Mouse (Mus musculus): Measurements from ENCODE around the gene Cyp4a32. TPM values are rescaled to one million over a fixed set of nuclear protein-coding genes. Genes with fewer than 3 reads are reported as not detected.

Gene Cyp4a32
- polyA plus RNA-seq, 1 experiment = not detected

DNA sequence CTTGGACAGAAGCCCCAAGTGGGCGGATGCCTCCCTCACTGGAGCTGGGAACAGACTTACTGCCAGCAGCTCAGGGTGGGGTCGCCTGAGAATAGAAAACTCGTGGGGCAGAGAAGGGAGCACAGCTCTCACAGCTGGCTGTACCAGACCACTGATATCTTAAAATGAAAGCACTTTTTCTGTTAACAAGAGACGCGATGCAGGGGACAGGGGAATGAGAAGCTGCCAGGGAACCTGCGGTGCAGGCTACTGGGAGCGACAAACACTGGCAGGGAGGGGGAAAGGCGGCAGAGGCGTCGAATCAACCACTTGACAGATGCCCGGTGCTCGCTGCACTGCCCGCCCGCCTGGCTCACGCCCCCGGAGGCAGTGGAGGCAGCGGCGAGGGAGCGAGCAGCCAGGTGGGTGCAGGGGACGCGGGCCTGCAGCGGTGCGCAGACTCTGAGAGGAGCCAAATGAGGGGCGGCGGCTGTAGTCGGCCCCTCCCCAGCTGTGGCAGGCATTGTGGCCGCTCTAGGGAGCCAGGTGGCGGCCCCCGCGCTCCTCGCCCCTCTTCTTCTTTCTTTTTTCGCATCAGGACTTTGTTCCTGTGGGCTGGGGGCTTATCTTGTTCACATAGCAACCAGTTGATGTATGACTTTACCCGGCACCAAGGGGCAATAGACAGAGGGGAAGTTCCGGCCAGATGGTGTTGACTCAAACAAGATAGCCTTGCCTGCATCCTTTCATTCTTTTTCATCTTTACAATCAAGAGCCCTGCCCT is 56.5 kb downstream of the Cyp4a32 start:
- Histone ChIP-seq H3K9me3 (replicated peaks; ENCODE audit: control insufficient read depth, insufficient read depth, low read length, poor library complexity, severe bottlenecking) (no peaks in the 10 kb centered on the region), H3K36me3 (ENCODE audit: control insufficient read depth, insufficient read depth, low read length, poor library complexity, severe bottlenecking) (no peaks in the 10 kb centered on the region), H3K27ac (ENCODE audit: insufficient read depth, low read length) (no peak overlapping the region), H3K4me3 (ENCODE audit: low read depth, low read length) (peak overlapping the region; percentile 44), H3K4me1 (ENCODE audit: control insufficient read depth, insufficient read depth, low read length) (no peaks in the 10 kb centered on the region), H3K27me3 (ENCODE audit: control insufficient read depth, insufficient read depth, low read length, poor library complexity, severe bottlenecking) (no peaks in the 10 kb centered on the region), H3K9ac (ENCODE audit: low read depth, poor library complexity, severe bottlenecking) (no peak overlapping the region)
- TF ChIP-seq POLR2A (IDR thresholded peaks at IDR 0.05; ENCODE audit: insufficient read depth, low read length) (no peak), EP300 (IDR thresholded peaks at IDR 0.05; ENCODE audit: insufficient read depth, low read depth, low read length) (no peak), CTCF (IDR thresholded peaks at IDR 0.05; ENCODE audit: low read depth, low read length) (no peak)

DNA sequence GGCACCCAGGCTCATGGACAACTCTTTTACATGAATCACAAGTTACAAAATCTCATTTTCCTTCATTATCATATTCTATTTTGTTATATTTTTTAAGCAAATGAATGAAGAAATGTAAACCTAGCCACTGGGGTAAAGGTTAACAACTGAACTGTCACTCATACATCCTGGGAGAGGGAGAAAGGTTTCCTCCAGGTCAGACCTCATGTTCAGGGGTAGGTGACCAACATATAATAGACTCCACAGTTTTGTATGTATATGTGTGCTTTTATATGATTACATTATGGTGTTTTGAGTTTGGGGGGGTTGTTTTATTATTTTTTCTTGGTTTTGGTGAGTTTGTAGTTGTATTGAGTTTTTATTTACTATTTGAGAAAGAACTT is 57.1 kb downstream of the Cyp4a32 start:
- no peaks in the 10 kb centered on the region for H3K36me3 ChIP-seq (ENCODE audit: control insufficient read depth, insufficient read depth, low read length, poor library complexity, severe bottlenecking)
- no peaks in the 10 kb centered on the region for H3K4me1 ChIP-seq (ENCODE audit: control insufficient read depth, insufficient read depth, low read length)
- no peak overlapping the region for H3K9ac ChIP-seq (ENCODE audit: low read depth, poor library complexity, severe bottlenecking)
- no peaks in the 10 kb centered on the region for H3K27me3 ChIP-seq (ENCODE audit: control insufficient read depth, insufficient read depth, low read length, poor library complexity, severe bottlenecking)
- TF ChIP-seq EP300 (IDR thresholded peaks at IDR 0.05; ENCODE audit: insufficient read depth, low read depth, low read length) (no peak), CTCF (IDR thresholded peaks at IDR 0.05; ENCODE audit: low read depth, low read length) (no peak)
- no peak overlapping the region for H3K27ac ChIP-seq (ENCODE audit: insufficient read depth, low read length)
- H3K4me3 ChIP-seq (ENCODE audit: low read depth, low read length) = no peak overlapping the region
- H3K9me3 ChIP-seq (replicated peaks; ENCODE audit: control insufficient read depth, insufficient read depth, low read length, poor library complexity, severe bottlenecking) = peaks cover 5% of the 10 kb centered on the region

GRCm38 (mm10) chr4:115659190-115659589 is 58.4 kb downstream of the Cyp4a32 start:
- no peaks in the 10 kb centered on the region for H3K36me3 ChIP-seq (ENCODE audit: control insufficient read depth, insufficient read depth, low read length, poor library complexity, severe bottlenecking)
- no peak for TF ChIP-seq POLR2A (IDR thresholded peaks at IDR 0.05; ENCODE audit: insufficient read depth, low read length)
- TF ChIP-seq EP300 (IDR thresholded peaks at IDR 0.05; ENCODE audit: insufficient read depth, low read depth, low read length) = no peak
- TF ChIP-seq CTCF (IDR thresholded peaks at IDR 0.05; ENCODE audit: low read depth, low read length) = no peak
- H3K27ac ChIP-seq (ENCODE audit: insufficient read depth, low read length) = no peak overlapping the region
- H3K9ac ChIP-seq (ENCODE audit: low read depth, poor library complexity, severe bottlenecking) = no peak overlapping the region
- no peak overlapping the region for H3K4me3 ChIP-seq (ENCODE audit: low read depth, low read length)
- H3K27me3 ChIP-seq (ENCODE audit: control insufficient read depth, insufficient read depth, low read length, poor library complexity, severe bottlenecking) = no peaks in the 10 kb centered on the region
- H3K4me1 ChIP-seq (ENCODE audit: control insufficient read depth, insufficient read depth, low read length) = no peaks in the 10 kb centered on the region
- H3K9me3 ChIP-seq (replicated peaks; ENCODE audit: control insufficient read depth, insufficient read depth, low read length, poor library complexity, severe bottlenecking) = peaks cover 8% of the 10 kb centered on the region

Other genes starting within 250 kb of the Cyp4a32 start
- not detected in 2 replicates for gene Cyp4a12b, start 189.3 kb upstream of the Cyp4a32 start, polyA plus RNA-seq (2011; ENCODE audit: insufficient read depth, insufficient read length, low read depth, missing spikeins)
- not detected in 2 replicates for gene Cyp4a30b, start 148.4 kb upstream of the Cyp4a32 start, polyA plus RNA-seq (2011; ENCODE audit: insufficient read depth, insufficient read length, low read depth, missing spikeins)
- not detected in 2 replicates for gene Cyp4a14, start 104.8 kb upstream of the Cyp4a32 start, polyA plus RNA-seq (2011; ENCODE audit: insufficient read depth, insufficient read length, low read depth, missing spikeins)
- gene Cyp4a10, start 82.7 kb upstream of the Cyp4a32 start, polyA plus RNA-seq (2011; ENCODE audit: insufficient read depth, insufficient read length, low read depth, missing spikeins) = not detected in 2 replicates
- gene Cyp4a31, start 37.3 kb upstream of the Cyp4a32 start, polyA plus RNA-seq (2011; ENCODE audit: insufficient read depth, insufficient read length, low read depth, missing spikeins) = not detected in 2 replicates
- gene Cyp4b1, start 46.8 kb downstream of the Cyp4a32 start, polyA plus RNA-seq (2011; ENCODE audit: insufficient read depth, insufficient read length, low read depth, missing spikeins) = not detected in 2 replicates
- gene Efcab14, start 136.8 kb downstream of the Cyp4a32 start, polyA plus RNA-seq (2011; ENCODE audit: insufficient read depth, insufficient read length, low read depth, missing spikeins) = 33.9 and 35.7 TPM in 2 replicates
- gene Tex38, start 180.0 kb downstream of the Cyp4a32 start, polyA plus RNA-seq (2011; ENCODE audit: insufficient read depth, insufficient read length, low read depth, missing spikeins) = not detected in 2 replicates
- gene Atpaf1, start 183.8 kb downstream of the Cyp4a32 start, polyA plus RNA-seq (2011; ENCODE audit: insufficient read depth, insufficient read length, low read depth, missing spikeins) = 35.2 and 35.7 TPM in 2 replicates
- 3.1 and 4.3 TPM in 2 replicates for gene Mob3c, start 227.1 kb downstream of the Cyp4a32 start, polyA plus RNA-seq (2011; ENCODE audit: insufficient read depth, insufficient read length, low read depth, missing spikeins)
- gene Mknk1, start 238.2 kb downstream of the Cyp4a32 start, polyA plus RNA-seq (2011; ENCODE audit: insufficient read depth, insufficient read length, low read depth, missing spikeins) = 18.9 and 22.8 TPM in 2 replicates

Measured in ES-Bruce4 (cell line).